Mouse (Mus musculus) megakaryocyte, embryonic 14.5 days (primary cell): ENCODE data around the gene Rab38.

Experiments
- FLI1 ChIP-seq: IDR thresholded peaks from 2 replicates; pipeline ENCODE4 v1.6.1; 2012; ENCODE audit warnings: low read length, inconsistent platforms, mixed read lengths
- GATA1 ChIP-seq: IDR thresholded peaks from 3 replicates; pipeline ENCODE4 v1.6.1; 2012; ENCODE audit warnings: mixed read lengths, low read length, inconsistent platforms, borderline replicate concordance

GRCm38 (mm10) chr7:88457827-88458226, 27.8 kb downstream of the Rab38 start:
- TF ChIP-seq GATA1 (no peak), FLI1 (no peak)
